Mouse (Mus musculus) urinary bladder, postnatal 0 days (tissue): ENCODE data around the gene Ube4b. TPM values are rescaled to one million over a fixed set of nuclear protein-coding genes. Genes with fewer than 3 reads are reported as not detected.

ENCODE experiments used
- polyA plus RNA-seq: library from polyadenylated mRNA; unstranded; fragments of >200 nt; fragmentation: Nextera tagmentation; extraction: Ambion mirVana; gene quantifications from 2 replicates; pipeline ENCODE4 v1.2.1, GENCODE M21; 2015

The Ube4b gene
- 19.8 and 20.5 TPM in 2 replicates for polyA plus RNA-seq

GRCm38 (mm10) chr4:149426325-149427199 is at the start of gene Ube4b:
Ube4b (minus strand) TSS chr4:149426749.

GRCm38 (mm10) chr4:149454879-149455278 is 28.3 kb upstream of the Ube4b start, which contains the start of gene Rbp7:
Rbp7 (minus strand) TSS chr4:149454978.

GRCm38 (mm10) chr4:149307596-149308490 is 118.7 kb downstream of the Ube4b start, which contains the start of gene Kif1b:
Kif1b (minus strand) TSS chr4:149307693.

Other genes with a start within 250 kb of the Ube4b start
- gene Kif1b, start 119.1 kb downstream of the Ube4b start, polyA plus RNA-seq: 18.1 and 24.7 TPM in 2 replicates
- 0.51 and 1.5 TPM in 2 replicates for gene Rbp7, start 28.2 kb upstream of the Ube4b start, polyA plus RNA-seq
- not detected in 2 replicates for gene Tmem274, start 50.6 kb upstream of the Ube4b start, polyA plus RNA-seq
- gene Nmnat1, start 58.5 kb upstream of the Ube4b start, polyA plus RNA-seq: 9.2 and 9.7 TPM in 2 replicates
- 26.0 and 28.8 TPM in 2 replicates for gene Lzic, start 58.5 kb upstream of the Ube4b start, polyA plus RNA-seq
- 28.6 and 34.1 TPM in 2 replicates for gene Ctnnbip1, start 91.5 kb upstream of the Ube4b start, polyA plus RNA-seq
- 28.8 and 32.3 TPM in 2 replicates for gene Clstn1, start 159.7 kb upstream of the Ube4b start, polyA plus RNA-seq